Mouse (Mus musculus): ENCODE measurements around the gene Ccdc24. TPM values are rescaled to one million over a fixed set of nuclear protein-coding genes. Genes with fewer than 3 reads are reported as not detected.

Gene Ccdc24
- total RNA-seq, 2 experiments from 2014 or later: 0.36 to 0.55 TPM

DNA sequence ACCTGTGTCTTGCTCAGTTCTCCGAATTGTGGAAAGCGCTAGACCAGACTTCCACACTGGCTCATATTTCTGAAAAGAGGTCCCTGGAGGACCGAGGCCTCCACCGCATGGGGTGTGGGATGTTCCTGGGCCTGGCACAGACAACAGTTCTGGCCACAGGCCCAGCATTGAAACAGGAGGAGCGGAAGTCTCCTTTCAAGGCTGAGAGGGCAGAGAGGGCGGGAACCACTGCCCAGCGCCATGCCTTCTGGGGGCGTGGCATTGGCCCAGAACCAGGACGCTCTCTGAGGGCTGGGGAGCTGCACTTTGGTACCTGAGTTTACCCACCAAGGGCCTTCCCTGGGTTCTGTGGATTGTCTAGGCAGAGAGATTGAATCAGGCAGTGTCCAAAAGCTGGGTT, 6.3 kb downstream of the Ccdc24 start:
- intact Hi-C loops (cut with DNase I): loop anchor here (1.0 to 10.0 kb wide), 2 partner anchors 161 to 219 kb away; no protein-coding TSS in a partner anchor
- peak; percentile 79 to 81 for DNase-seq

GRCm38 (mm10) chr4:117862823-117863222, 9.5 kb downstream of the Ccdc24 start:
- peak in 1 of 2 experiments; percentile 36 for DNase-seq

DNA sequence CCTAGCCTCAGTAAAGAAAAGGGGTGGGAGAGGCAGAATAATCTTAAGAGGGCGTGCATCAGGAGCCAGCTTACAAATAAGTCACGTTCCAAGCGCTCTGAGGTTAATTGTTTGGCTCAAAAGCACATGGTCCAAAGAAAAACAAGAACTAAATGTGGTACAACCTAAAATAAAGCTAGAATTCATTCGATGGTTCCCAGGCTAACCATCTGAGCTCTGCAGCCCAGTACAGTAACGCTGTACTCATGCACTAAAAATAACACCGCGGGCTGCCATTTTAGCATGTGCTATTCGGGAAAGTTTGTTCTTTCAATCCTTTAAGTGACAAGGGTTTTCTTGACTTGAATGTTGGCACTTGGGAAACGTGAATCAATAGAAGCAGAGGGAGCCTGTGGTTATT, 11.8 kb downstream of the Ccdc24 start:
- DNase-seq: no peak
- intact Hi-C loops (cut with DNase I): loop anchor here (10.0 kb wide), 1 partner anchor 156 kb away; no protein-coding TSS in a partner anchor

More at GRCm38 (mm10) chr4:117862823-117863222, 9.5 kb downstream of the Ccdc24 start:
- intact Hi-C loops (cut with DNase I): loop anchor here (10.0 kb wide), 1 partner anchor 158 kb away; no protein-coding TSS in a partner anchor

GRCm38 (mm10) chr4:117858794-117859193, 13.6 kb downstream of the Ccdc24 start:
- DNase-seq: peak; percentile 51 to 75
- intact Hi-C loops (cut with DNase I): loop anchor here (2.0 kb wide), 1 partner anchor 30 kb away; no protein-coding TSS in a partner anchor

DNA sequence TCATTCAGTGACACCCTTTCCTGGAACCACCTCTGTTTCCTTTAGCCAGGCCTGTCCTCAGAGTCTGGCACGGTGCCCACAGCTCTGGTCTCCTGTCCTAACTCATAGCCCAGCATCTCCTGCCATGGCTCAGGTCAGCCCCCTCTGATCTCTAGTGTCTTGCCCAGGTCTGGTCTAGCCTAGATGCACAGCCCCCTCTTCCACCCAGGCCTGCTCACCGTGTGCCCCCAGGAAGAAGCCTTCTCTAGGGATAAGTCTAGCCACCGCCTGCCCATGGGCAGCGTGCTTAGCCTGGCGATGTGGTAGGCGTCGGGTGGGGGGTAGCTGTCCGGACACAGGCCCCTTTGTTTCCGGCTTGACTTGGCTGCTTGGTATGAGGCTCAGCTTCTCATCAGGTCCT, 17.2 kb downstream of the Ccdc24 start:
- DNase-seq: no peak
- intact Hi-C loops (cut with DNase I): no loop called here

GRCm38 (mm10) chr4:117852152-117852868, 20.0 kb downstream of the Ccdc24 start:
- intact Hi-C loops (cut with DNase I): no loop called here
- no peak for DNase-seq

GRCm38 (mm10) chr4:117850871-117851270, 21.5 kb downstream of the Ccdc24 start:
- intact Hi-C loops (cut with DNase I): no loop called here
- peak; percentile 61 for DNase-seq

DNA sequence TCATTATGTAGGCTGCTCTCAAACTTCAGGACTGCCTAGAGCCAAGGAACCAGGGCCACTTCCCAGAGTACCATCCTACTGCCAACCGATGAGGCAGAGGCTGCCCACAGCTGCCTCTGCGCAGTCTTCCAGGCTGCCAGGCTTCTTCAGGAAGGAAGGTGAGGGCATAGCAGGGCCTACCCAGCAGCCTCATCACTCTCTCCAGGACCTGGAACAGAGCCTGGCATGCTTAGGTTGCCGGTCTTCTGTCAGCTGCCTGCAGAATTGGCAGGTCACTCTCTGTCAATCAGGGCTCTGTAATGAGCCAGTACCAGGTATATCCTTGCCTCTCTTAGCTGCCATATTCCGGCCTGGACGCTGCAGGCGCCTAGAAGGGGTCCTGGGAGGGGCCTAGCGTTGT, 22.2 kb downstream of the Ccdc24 start:
- no peak for DNase-seq
- intact Hi-C loops (cut with DNase I): no loop called here

- intact Hi-C loops (cut with DNase I): no loop called here
Measured at GRCm38 (mm10) chr4:117849506-117849905, 22.9 kb downstream of the Ccdc24 start.

GRCm38 (mm10) chr4:117849063-117849462, 23.3 kb downstream of the Ccdc24 start:
- no peak for DNase-seq
- intact Hi-C loops (cut with DNase I): no loop called here

More at GRCm38 (mm10) chr4:117849506-117849905, 22.9 kb downstream of the Ccdc24 start:
- no peak for DNase-seq

DNA sequence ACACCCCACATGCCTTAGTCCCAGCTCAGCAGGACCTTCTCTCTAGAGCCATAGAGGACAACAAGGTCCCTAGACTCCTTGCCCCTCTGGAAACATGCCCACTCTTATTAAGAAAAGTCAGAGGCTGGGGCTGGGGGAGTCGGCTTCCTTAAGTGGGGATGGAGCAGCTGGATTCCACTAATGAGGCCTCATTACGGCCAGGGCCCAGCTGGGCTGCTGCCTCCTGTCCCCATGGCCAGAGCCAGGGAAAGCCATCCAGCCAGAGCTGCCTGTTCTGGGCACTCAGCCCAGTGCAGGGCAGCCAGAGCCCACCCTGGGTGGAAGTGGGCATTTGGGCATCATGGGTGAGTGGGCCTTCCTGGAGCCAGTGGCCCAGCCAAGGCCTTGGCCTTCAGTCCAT, 25.3 kb downstream of the Ccdc24 start:
- intact Hi-C loops (cut with DNase I): no loop called here
- DNase-seq: no peak

GRCm38 (mm10) chr4:117846261-117846660, 26.1 kb downstream of the Ccdc24 start:
- DNase-seq: no peak
- intact Hi-C loops (cut with DNase I): no loop called here

DNA sequence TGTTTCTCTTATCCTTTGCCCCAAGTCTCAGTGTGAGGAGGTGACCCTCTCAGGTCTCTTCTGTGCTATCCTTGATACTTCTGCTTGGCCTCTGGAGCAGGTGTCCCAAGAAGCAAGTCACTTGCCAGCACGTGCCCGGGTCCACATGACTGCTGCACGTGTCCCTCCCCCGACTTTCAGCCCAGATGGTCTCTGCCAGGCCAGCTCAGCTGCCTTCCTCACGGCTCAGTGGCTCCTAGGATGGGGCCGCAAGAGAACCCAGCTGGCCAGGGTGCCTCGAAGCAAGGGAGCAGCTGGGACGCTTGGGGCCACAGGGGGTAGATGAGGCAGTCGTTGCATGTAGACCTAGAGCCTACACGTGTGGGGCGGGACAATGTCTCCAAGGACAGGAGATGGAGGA, 27.0 kb downstream of the Ccdc24 start:
- intact Hi-C loops (cut with DNase I): no loop called here
- DNase-seq: no peak

GRCm38 (mm10) chr4:117844467-117844866, 27.9 kb downstream of the Ccdc24 start:
- no peak for DNase-seq
- intact Hi-C loops (cut with DNase I): no loop called here

GRCm38 (mm10) chr4:117843101-117843500, 29.3 kb downstream of the Ccdc24 start:
- intact Hi-C loops (cut with DNase I): no loop called here
- no peak for DNase-seq

DNA sequence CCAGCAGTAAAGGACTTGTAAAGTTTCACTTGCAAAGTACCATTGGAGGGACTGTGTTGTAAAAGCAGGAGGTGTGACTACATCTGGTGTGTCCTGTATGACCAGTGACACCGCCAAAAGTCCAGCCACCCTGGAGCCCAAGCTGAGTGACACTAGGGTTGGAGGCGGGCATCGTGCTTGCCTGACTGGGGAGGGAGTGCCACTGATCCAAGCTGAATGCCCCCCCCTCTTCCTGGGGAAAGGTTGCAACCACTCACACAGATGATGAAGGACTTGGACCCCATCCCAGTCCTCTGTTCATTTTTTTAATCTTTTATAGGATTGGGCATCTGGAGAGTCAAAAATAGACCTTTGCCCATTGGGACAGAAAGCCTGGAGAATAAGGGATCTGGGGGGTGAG, 30.8 kb downstream of the Ccdc24 start:
- intact Hi-C loops (cut with DNase I): no loop called here
- no peak for DNase-seq

DNA sequence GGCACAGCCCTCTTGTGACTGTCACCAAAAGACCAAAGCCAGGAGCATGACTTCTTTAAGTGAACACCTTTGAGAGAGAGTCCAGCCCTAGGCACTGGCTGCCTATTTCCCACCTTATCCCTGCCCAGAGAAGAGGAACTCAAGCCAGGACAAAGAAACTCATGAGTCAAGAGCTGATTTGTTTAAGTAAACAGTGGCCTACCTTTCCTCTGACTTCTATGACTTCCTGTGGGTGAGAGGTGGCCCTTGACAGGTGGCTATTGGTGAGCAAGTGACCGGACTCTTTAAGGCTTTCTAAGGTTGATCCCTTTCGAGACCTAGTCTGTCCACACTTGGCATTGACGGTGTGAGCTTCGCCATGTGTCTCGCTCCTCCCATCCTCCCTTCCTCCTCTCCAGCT, 31.5 kb downstream of the Ccdc24 start:
- intact Hi-C loops (cut with DNase I): no loop called here
- DNase-seq: no peak

DNA sequence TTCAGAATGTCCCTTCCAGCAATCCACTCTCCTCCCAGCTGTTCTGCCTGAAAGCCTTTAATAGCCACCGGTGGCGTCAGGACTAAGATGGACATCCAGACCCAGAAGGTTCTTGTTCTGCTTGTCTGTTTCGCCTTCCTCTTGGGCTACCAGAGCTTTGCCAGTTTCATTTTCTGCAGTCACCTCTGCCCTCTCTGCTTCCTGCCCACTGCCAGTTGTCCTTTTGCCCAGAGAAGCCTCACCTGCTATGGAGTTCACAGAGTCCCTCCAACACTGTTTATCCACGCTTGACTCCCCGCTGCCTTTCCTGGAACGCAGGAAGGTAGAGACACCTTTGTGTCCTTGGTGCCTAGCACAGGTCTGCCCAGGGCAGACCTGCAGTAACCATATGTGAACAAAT, 33.0 kb downstream of the Ccdc24 start:
- intact Hi-C loops (cut with DNase I): no loop called here
- DNase-seq: no peak

- no peak for DNase-seq
- intact Hi-C loops (cut with DNase I): no loop called here
Measured at GRCm38 (mm10) chr4:117837271-117837670, 35.1 kb downstream of the Ccdc24 start.

- peak; percentile 85 to 89 for DNase-seq
- intact Hi-C loops (cut with DNase I): no loop called here
Measured at GRCm38 (mm10) chr4:117836204-117836767, 36.1 kb downstream of the Ccdc24 start.

- intact Hi-C loops (cut with DNase I): loop anchor here (2.0 kb wide), 1 partner anchor 83 kb away; no protein-coding TSS in a partner anchor
- peak in 1 of 2 experiments; percentile 45 for DNase-seq
Measured at GRCm38 (mm10) chr4:117835531-117836111, 36.7 kb downstream of the Ccdc24 start.

All from heart, postnatal 10 days (tissue).